Mouse (Mus musculus) myocyte (in vitro differentiated cells): Measurements from ENCODE around the gene Larp6.

Experiments
- MAX ChIP-seq: IDR thresholded peaks from one replicate; pipeline ENCODE4 v1.6.1; 2011; ENCODE audit warnings: low read depth, mild to moderate bottlenecking, control low read depth
- MYOD1 ChIP-seq, 3 experiments: IDR thresholded peaks; one replicate each; pipeline ENCODE4 v1.6.1; 2011; ENCODE audit warnings: control low read depth in 2 of 3, low read depth in 2 of 3, mild to moderate bottlenecking in 2 of 3, moderate library complexity in 1 of 3; ENCODE audit not compliant: insufficient read length in 2 of 3, control insufficient read depth in 1 of 3
- POLR2A ChIP-seq: IDR thresholded peaks from one replicate; pipeline ENCODE4 v1.6.1; 2011; ENCODE audit warnings: low read depth, mild to moderate bottlenecking, control low read depth, moderate library complexity; ENCODE audit not compliant: insufficient read length
- POLR2AphosphoS2 ChIP-seq: IDR thresholded peaks from one replicate; pipeline ENCODE4 v1.6.1; 2011; ENCODE audit warnings: low read depth, control low read depth; ENCODE audit not compliant: insufficient read length
- REST ChIP-seq: IDR thresholded peaks from one replicate; pipeline ENCODE4 v1.6.1; 2011; ENCODE audit warnings: mild to moderate bottlenecking, control low read depth, moderate library complexity; ENCODE audit not compliant: insufficient read depth, insufficient read length
- SRF ChIP-seq: IDR thresholded peaks from one replicate; pipeline ENCODE4 v1.6.1; 2011; ENCODE audit warnings: low read depth; ENCODE audit not compliant: control insufficient read depth, insufficient read length
- TCF12 ChIP-seq: IDR thresholded peaks from one replicate; pipeline ENCODE4 v1.6.1; 2011; ENCODE audit warnings: mild to moderate bottlenecking, control low read depth; ENCODE audit not compliant: poor library complexity, insufficient read depth, severe bottlenecking
- USF1 ChIP-seq: IDR thresholded peaks from one replicate; pipeline ENCODE4 v1.6.1; 2011; ENCODE audit warnings: low read depth, mild to moderate bottlenecking, control low read depth, moderate library complexity

DNA sequence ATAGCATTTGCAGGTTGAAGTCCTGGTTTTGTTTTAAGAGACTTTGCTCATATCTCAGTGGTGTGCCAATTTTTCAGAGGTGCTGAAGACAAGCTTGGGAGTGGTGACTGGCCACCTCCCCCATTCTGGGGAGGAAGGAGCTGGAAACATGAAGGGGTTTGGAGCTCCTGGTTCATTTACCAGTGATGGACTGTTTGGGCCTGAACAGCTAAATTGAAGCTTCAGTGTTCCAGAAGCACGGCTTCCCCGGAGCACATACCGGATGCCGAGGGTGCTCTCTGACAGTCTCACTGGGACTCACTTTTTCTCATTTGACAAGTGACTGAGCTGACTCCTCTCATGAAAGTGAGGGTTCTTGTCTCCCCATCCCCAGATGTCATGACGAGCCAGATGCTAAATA lies 4.2 kb upstream of the Larp6 start:
- no peak for TF ChIP-seq REST
- no peak for TF ChIP-seq USF1
- TF ChIP-seq POLR2A, result no peak
- TF ChIP-seq SRF, result no peak
- no peak for TF ChIP-seq TCF12
- no peak for TF ChIP-seq POLR2AphosphoS2
- no peak for TF ChIP-seq MAX
- no peak for TF ChIP-seq MYOD1 (IDR thresholded peaks at IDR 0.05; ENCODE audit: control insufficient read depth in 1 of 3, insufficient read length in 2 of 3, low read depth in 2 of 3)
